ENCODE assay signal across 8 mouse cellular contexts in genomic region chr11:26489761-26490466, GRCm38 (mm10).
DNase-seq lines count a peak whose midpoint lies in the region; ATAC-seq and TF ChIP-seq lines count a peak whose summit lies in the region.

No protein-coding gene starts in this region.

- no peak overlapping the region for H3K27ac ChIP-seq in forebrain, embryonic 13.5 days
- H3K27ac ChIP-seq in heart, postnatal 0 days (ENCODE audit: low read depth): no peak overlapping the region
- no peak overlapping the region for H3K27ac ChIP-seq in liver, embryonic 13.5 days
- H3K27ac ChIP-seq in neural tube, embryonic 15.5 days (replicated peaks): no peak overlapping the region

- ATAC-seq in forebrain, embryonic 13.5 days: peak; percentile 77
- ATAC-seq in heart, postnatal 0 days (ENCODE audit: insufficient read depth, low read depth): peak; percentile 24; the same call in 1 of the 2 replicates
- ATAC-seq in liver, embryonic 13.5 days (ENCODE audit: low read depth): peak; percentile 23; the same call in 1 of the 2 replicates
- peak; percentile 90 for ATAC-seq in neural tube, embryonic 15.5 days (ENCODE audit: low FRiP score)

- TF ChIP-seq CTCF in heart, postnatal 0 days (IDR thresholded peaks at IDR 0.05; ENCODE audit: low read depth): peak; percentile 46; the same call in 1 of the 2 replicates

- TF ChIP-seq EP300 in heart, postnatal 0 days (IDR thresholded peaks at IDR 0.05; ENCODE audit: low read depth): no peak

- H3K27me3 ChIP-seq in forebrain, embryonic 13.5 days: no peaks in the 10 kb centered on the region
- H3K27me3 ChIP-seq in heart, postnatal 0 days (ENCODE audit: control insufficient read depth, insufficient read depth, low read length): no peaks in the 10 kb centered on the region
- H3K27me3 ChIP-seq in liver, embryonic 13.5 days: no peaks in the 10 kb centered on the region
- H3K27me3 ChIP-seq in neural tube, embryonic 15.5 days (replicated peaks): no peaks in the 10 kb centered on the region

- H3K36me3 ChIP-seq in forebrain, embryonic 13.5 days (ENCODE audit: poor library complexity, severe bottlenecking): no peaks in the 10 kb centered on the region
- H3K36me3 ChIP-seq in heart, postnatal 0 days (replicated peaks; ENCODE audit: control insufficient read depth, insufficient read depth, low read length): no peaks in the 10 kb centered on the region
- H3K36me3 ChIP-seq in liver, embryonic 13.5 days: peaks cover 18% of the 10 kb centered on the region
- H3K36me3 ChIP-seq in neural tube, embryonic 15.5 days: no peaks in the 10 kb centered on the region

- H3K4me1 ChIP-seq in forebrain, embryonic 13.5 days: no peaks in the 10 kb centered on the region
- H3K4me1 ChIP-seq in heart, postnatal 0 days (ENCODE audit: control insufficient read depth, insufficient read depth): no peaks in the 10 kb centered on the region
- H3K4me1 ChIP-seq in liver, embryonic 13.5 days (replicated peaks): no peaks in the 10 kb centered on the region
- 0 out of 2 replicates have a peak, but pooled peaks cover 4% of the 10 kb centered on the region for H3K4me1 ChIP-seq in neural tube, embryonic 15.5 days

- H3K9me3 ChIP-seq in forebrain, embryonic 13.5 days (replicated peaks): no peaks in the 10 kb centered on the region
- H3K9me3 ChIP-seq in heart, postnatal 0 days (replicated peaks; ENCODE audit: control insufficient read depth, low read length): no peaks in the 10 kb centered on the region
- H3K9me3 ChIP-seq in liver, embryonic 13.5 days (replicated peaks): no peaks in the 10 kb centered on the region
- H3K9me3 ChIP-seq in neural tube, embryonic 15.5 days (replicated peaks): no peaks in the 10 kb centered on the region

- H3K4me3 ChIP-seq in forebrain, embryonic 13.5 days: no peak overlapping the region
- no peak overlapping the region for H3K4me3 ChIP-seq in heart, postnatal 0 days (ENCODE audit: low read depth, low read length)
- no peak overlapping the region for H3K4me3 ChIP-seq in liver, embryonic 13.5 days (replicated peaks)
- no peak overlapping the region for H3K4me3 ChIP-seq in neural tube, embryonic 15.5 days (replicated peaks)

- DNase-seq in cerebellum, adult 8-10 months: peak; percentile 3
- DNase-seq in cerebellum, adult 11 months: no peak
- no peak for DNase-seq in heart, postnatal 0 days (ENCODE audit: low spot score)
- DNase-seq in kidney, postnatal 14 days: peak; percentile 81
- no peak for DNase-seq in liver, embryonic 13.5 days
- no peak for DNase-seq in spleen, adult 12 weeks (ENCODE audit: low spot score)

- no peak overlapping the region for H3K9ac ChIP-seq in forebrain, embryonic 13.5 days
- H3K9ac ChIP-seq in heart, postnatal 0 days (replicated peaks; ENCODE audit: low read depth, low read length): no peak overlapping the region
- no peak overlapping the region for H3K9ac ChIP-seq in liver, embryonic 13.5 days
- H3K9ac ChIP-seq in neural tube, embryonic 15.5 days (replicated peaks): no peak overlapping the region

- WGBS in forebrain, embryonic 13.5 days: 86% methylated on average over 12 of the region's 12 CpGs
- 59% methylated on average over 12 of the region's 12 CpGs for whole genome bisulfite sequencing in heart, postnatal 0 days
- 75% methylated on average over 12 of the region's 12 CpGs for WGBS in liver, embryonic 13.5 days (ENCODE audit: insufficient replicate concordance)
- WGBS in neural tube, embryonic 15.5 days: 64% methylated on average over 12 of the region's 12 CpGs

- H3K4me2 ChIP-seq in forebrain, embryonic 13.5 days: no peak overlapping the region
- H3K4me2 ChIP-seq in heart, postnatal 0 days (ENCODE audit: low read depth, low read length): no peak overlapping the region
- no peak overlapping the region for H3K4me2 ChIP-seq in liver, embryonic 13.5 days
- no peak overlapping the region for H3K4me2 ChIP-seq in neural tube, embryonic 15.5 days

Comparison
In these comparisons a context has a peak if more than half of its experiments do, and no peak if none do; other contexts are left out.
1. DNase-seq: peak in cerebellum, adult 8-10 months (single experiment) and kidney, postnatal 14 days (single experiment); none in cerebellum, adult 11 months (single experiment), heart, postnatal 0 days (single experiment), liver, embryonic 13.5 days (single experiment) and spleen, adult 12 weeks (single experiment).
2. ATAC-seq: peak in every context shown above with its lines; median percentile 90 in neural tube, embryonic 15.5 days; 77 in forebrain, embryonic 13.5 days; 24 in heart, postnatal 0 days; 23 in liver, embryonic 13.5 days.